Mouse (Mus musculus) layer of hippocampus, adult 9-10 months (tissue): ENCODE data around the gene Cyp2a22.
"Not testable (repeated sequence)": the region's sequence is repeated elsewhere in the genome, so short reads cannot be mapped to it uniquely, and the experiment has no call there.

ENCODE experiments used
- DNase-seq: peaks from one replicate; pipeline ENCODE4 v3.0.0; 2022; ENCODE audit warnings: low spot score

The Cyp2a22 gene

GRCm38 (mm10) chr7:26939262-26939661 is at the start of gene Cyp2a22:
Cyp2a22 (minus strand) TSS chr7:26939384.
- no peak for DNase-seq

- DNase-seq = not testable (repeated sequence)
These were observed 44.0 kb upstream of the Cyp2a22 start for GRCm38 (mm10) chr7:26983151-26983550.

DNA sequence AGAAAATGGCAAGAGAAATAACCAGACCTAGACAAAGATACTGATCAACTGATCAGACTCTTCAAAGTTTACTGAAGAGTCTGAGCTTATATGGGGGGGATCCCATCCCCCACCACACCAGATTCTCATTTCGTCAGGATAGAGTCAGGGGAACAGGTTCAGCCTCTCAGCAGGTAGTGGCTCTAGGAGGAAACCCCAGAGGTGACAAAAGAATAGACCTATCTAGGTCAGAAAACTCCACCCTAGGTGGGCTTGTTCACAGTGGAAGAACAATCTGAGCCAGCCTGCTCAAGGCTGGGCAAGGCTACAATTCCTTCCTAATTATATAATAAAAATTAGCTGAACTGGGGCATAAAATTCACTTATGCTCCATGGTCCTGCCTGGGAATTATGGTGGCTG is 43.4 kb upstream of the Cyp2a22 start:
- no peak for DNase-seq

DNA sequence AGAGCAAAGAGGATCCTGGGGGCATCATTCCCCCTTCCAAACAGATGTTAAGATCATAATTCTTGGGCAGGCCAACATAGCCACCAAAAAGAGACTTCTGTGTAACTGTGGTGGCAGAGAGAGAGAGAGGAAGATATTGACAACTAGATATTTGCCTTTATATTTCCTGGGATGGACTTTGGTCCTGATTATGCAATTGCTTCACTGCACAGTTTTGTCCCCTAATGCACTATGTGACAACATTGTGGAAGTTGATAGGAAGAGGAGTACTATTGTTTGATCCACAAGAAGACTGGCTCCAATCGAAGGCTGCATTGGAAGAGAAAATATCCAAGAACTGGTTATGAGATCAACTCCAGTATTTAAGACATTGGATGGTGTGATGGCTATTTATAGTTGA is 42.8 kb upstream of the Cyp2a22 start:
- DNase-seq = not testable (repeated sequence)

DNA sequence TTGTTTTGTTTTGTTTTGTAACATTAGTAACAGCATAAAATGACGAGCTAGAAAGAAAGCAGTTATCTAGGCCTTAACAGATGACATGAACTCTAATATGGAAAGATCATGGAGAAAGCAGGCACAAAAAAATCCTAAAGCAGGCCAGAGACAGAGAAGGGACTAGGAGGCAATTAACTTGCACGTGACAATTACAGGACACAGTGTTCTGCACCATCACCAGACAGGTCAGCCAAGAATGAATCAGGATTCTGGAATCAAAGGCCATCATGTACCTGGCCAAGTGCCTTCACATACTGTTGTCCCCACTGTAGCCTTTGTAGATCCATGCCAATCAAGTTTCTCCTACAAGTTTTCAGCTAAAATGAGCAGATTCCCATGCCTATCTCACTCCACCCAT is 42.3 kb upstream of the Cyp2a22 start:
- DNase-seq = not testable (repeated sequence)

DNA sequence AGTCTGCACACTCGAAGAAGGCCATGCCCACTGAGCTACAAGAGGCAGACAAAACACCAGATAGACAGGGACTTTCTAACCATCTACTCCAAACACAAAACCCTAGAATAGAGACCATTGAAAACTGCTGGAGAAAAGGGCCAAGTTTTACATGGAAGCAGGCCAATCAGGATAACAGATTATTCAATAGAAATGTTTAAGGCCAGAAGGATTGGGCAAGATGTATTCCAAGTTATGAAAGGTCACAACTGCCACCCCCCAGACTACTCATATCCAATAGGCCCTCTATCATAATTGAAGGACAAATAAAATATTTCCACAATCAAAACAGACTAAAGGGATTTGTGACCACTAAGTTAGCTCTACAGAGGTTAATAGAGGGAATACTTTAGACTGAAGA is 23.2 kb upstream of the Cyp2a22 start:
- not testable (repeated sequence) for DNase-seq

DNA sequence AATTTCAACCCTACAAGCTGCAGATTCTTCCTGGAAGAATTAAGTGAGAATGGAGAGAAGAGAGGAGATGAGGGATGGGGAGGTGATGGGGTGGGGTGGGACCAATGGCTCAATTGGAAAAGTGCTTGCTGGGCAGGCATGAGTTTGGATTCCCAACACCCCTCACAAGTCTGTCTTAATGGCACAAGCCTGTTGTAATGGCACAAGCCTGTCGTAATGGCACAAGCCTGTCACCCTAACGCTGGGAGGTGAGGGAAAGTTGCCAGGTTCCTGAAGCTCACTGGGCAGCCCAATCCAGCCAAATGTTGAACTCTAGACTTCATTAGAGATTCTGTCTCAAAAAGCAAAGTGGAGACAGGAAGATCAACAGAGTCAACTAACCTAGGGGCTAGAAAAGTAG is 14.1 kb upstream of the Cyp2a22 start:
- DNase-seq = not testable (repeated sequence)

DNA sequence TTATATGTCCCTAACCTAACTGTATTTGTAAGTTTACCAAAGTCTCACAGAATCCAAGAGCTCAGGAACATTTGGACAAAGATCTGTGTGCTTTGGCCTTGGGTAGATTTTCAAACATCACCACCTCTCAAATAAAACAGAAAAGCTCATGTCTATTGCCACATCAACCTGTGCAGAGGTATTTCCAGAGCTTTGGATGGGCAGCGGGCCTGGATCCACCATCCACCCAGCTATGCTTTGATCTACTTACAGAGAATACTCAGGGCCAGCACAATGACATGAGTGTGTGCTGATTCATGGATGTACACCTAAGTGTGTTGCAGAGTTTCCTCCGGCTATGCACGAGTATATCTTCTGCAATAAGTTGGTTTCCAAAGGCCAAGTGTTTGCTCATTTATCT is 13.5 kb upstream of the Cyp2a22 start:
- DNase-seq = not testable (repeated sequence)

DNA sequence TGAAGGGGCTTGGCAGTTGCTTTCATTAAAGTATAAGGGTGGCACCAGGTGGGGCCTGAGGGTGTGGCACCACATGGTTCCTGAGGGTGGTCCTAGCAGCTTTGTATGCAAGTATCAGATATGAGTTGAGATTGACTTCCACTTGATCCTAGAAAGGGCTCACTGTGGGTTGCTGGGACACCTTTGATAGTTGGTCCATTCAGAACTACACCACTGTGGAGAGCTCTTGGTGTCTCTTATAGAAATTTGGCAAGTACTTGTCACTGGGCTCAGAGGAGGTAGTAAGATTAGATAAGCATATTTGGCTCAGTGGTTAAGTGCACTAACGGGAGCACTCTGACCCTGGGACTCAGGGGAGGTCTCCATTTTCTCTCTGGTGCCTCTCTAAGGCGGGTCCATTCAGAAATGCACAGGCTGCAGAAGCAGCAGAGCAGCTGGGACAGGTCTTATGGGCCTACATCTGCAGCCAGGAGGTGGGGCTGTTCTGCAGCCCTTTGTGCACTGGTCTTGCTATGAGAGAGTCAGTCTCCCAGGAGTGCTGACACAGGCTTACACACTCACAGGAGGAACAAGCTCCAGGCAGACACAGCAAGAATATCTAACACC is 2.2 kb upstream of the Cyp2a22 start:
- DNase-seq = not testable (repeated sequence)

- DNase-seq = not testable (repeated sequence)
These were observed 22.1 kb downstream of the Cyp2a22 start for GRCm38 (mm10) chr7:26917114-26917513.
